Mouse (Mus musculus) embryo, embryonic 10.5 days (tissue): ENCODE measurements around the gene Ubl3.
A peak's percentile ranks its signal among the peaks of the same experiment; 100 is the strongest.

ENCODE experiments used
- DNase-seq: peaks from one replicate; pipeline ENCODE4 v3.0.0-alpha.2; 2015; ENCODE audit warnings: low spot score

The Ubl3 gene

GRCm38 (mm10) chr5:148552187-148553071, at the start of gene Ubl3:
Gene Ubl3, minus strand, starts transcription at chr5:148552789.
- peak; percentile 100 for DNase-seq

- peak; percentile 81 for DNase-seq
Observed at GRCm38 (mm10) chr5:148598376-148598775, 45.8 kb upstream of the Ubl3 start.

- DNase-seq, result no peak
Observed at GRCm38 (mm10) chr5:148596086-148596753, 43.6 kb upstream of the Ubl3 start.

DNA sequence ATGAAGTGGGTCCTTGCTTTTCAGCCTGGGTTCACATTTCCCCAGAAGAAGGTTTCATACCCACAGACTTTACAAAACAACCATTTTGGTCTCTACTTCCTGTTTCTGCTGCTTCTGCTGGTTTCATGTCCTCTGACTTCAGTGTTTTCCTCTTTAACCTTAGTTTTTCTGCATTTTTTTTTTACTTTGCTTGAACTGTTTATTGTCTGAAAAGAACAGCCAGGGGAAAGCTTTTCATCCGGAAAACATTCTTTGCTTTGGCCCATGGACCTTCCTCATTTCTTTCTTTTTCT, 42.8 kb upstream of the Ubl3 start:
- DNase-seq, result no peak

DNA sequence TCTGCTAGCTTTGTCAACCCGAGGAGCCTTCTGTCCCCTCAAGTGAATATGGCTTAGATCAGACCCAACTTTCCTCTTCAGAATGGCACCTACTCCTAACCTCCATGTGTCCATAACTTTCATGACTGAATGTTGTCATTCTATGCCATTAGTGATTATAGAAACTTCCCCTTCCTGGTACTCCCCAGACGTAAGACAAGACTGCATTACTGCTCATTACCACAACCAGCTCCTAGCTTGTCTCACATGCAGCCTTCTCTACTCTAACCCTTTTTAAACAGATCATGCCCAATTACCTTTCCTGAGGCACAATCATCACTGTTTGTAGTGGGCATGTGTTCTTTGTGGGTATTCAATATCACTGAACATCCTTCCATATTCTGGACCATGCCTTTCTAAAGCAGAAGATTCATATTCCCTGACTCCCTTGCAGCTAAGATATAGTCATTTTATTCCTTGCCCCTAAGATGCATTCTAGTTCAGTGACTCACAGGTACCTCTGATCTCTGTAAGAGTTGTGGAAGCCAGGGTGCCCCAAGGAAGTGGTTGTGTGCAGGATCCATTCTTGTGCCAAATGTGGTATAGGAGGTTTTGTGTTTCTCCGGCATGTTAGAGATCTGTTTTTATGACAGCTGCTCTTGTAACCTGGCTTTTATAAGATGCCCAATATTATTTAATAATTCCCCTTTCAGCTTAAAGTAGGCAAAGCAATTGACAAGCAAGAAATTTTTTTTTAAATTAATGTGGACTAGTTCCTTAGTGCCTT, 42.3 kb upstream of the Ubl3 start:
- no peak for DNase-seq

- DNase-seq, result peak; percentile 22
Observed at GRCm38 (mm10) chr5:148593607-148594006, 41.0 kb upstream of the Ubl3 start.

DNA sequence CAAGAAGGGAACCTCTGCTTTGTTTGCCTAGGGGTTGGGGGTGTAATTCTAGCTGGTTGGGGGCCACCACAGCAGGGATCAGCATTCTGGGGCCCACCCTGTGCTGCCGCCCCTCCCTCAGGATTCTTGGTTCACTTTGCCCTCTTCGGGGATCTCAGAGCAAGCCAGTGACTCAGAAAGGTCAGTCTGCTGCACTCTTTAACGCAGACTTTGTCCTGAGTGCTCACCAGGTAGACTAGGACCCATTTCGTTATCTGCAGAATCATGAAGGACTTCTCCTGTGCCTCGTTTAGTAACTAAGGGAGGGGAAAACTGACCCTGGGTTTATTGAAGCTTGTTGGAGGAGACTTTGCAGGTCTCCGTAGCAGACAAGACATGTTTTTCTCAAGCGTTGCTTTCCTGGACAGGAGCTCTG, 38.9 kb upstream of the Ubl3 start:
- no peak for DNase-seq

- peak; percentile 51 for DNase-seq
Observed at GRCm38 (mm10) chr5:148590603-148591447, 38.2 kb upstream of the Ubl3 start.

- no peak for DNase-seq
Observed at GRCm38 (mm10) chr5:148588987-148589386, 36.4 kb upstream of the Ubl3 start.

GRCm38 (mm10) chr5:148588142-148588650, 35.6 kb upstream of the Ubl3 start:
- DNase-seq, result peak; percentile 53

- no peak for DNase-seq
Observed at GRCm38 (mm10) chr5:148580388-148580985, 27.9 kb upstream of the Ubl3 start.

DNA sequence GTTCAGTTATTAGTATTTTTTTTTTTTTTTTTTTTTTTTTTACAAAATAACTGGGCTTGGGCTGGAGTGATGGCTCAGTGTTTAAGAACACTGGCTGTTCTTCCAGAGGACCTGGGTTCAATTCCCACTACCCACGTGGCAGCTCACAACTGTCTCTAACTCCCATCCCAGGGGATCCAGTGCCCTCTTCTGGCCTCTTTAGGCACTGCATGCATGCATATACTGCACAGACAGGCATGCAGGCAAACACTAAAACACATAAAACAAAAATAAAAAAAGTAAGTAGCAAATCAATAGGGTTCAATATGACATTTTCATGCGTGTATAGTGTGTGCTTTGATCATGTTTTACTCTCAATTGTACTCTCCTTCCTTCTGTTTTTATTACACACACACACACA, 26.6 kb upstream of the Ubl3 start:
- DNase-seq, result no peak

- DNase-seq, result no peak
Observed at GRCm38 (mm10) chr5:148578353-148578752, 25.8 kb upstream of the Ubl3 start.

DNA sequence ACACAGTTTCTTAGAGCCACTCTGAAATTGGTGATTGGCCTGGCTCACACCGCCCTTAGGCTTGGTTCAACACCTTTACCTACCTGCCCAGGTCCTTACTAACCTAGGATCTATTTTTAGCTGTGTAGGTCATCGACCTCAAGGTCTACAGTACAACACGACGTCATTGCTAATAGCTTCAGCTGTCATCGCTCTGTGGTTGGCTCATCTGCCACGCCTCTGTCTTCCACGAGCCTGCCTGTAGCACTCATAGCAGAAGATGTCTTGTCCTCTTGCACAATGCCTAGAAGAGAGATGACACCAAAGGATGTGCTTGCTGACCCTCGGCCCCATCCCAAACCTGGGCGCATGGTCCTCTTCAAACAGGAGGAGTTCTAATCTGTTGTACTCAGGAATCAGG, 24.7 kb upstream of the Ubl3 start:
- DNase-seq, result no peak

DNA sequence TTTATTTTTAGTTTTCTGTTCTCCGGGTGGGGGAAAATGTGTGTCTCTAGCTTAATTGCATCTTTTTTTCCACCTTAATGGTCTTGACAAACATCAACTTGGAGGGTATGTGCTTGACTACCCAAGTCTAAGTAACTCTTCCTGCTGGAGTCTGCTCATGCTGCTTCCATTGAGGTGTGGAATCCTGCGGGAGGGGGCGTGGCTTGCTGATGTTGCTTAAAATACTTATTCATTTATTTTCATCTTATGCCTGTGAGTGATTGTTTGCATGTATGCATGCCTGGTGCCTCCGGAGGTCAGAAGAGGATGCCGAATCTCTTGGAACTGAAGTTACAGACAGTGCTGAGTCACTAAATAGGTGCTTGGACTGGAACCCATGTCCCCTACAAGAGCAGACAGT, 22.6 kb upstream of the Ubl3 start:
- no peak for DNase-seq

DNA sequence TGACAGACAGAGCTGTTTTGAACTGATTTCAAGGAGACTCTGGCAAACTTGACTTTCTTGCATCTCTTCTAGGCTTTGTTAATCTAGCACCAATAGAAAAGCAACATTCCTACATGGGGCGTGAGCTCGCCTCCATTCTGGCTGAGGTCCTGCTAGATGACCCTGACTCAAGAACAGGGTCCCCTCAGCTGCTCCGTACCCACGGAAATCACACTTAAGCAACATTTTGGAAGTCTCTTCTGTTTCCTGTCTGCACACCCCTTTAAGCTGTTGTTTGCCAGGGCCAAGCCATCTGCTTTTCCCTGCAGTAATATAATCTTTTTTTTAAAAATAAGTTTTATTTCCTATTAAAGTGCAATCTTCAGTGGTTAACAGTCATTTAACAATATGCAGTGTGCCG, 20.1 kb upstream of the Ubl3 start:
- DNase-seq, result no peak

DNA sequence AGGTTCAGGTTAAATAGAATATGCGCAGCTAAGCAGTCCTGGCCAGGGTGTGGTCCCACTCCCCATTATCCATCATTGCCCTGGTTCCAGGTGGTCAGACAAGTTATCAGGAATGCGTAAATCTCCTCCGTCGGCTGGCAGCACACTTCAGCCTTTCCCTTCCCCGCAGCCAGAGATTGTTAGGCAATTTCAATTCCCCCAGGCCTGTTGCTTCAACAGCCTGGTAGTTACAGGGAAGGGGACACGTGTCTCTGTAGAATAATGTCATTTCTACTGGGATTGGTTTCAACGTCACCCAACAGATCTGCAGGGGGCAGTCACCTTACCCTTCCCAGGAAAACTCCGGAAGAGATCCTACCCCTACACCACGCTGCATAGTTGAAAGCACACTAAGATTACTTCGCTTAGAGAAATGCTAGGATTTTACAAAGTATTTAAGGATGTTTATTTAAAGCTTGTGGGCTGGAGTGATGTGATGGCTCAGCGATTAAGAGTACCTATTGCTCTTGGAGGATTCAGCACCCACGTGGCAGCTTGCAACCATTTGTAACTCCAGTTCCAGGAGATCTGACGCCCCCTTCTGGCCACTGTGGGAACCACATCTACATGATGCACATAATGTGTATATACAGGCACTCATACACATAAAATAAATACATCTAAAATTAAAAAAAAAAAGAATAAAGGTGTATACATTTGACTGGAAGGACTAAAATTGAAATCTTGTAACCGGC, 18.1 kb upstream of the Ubl3 start:
- no peak for DNase-seq

DNA sequence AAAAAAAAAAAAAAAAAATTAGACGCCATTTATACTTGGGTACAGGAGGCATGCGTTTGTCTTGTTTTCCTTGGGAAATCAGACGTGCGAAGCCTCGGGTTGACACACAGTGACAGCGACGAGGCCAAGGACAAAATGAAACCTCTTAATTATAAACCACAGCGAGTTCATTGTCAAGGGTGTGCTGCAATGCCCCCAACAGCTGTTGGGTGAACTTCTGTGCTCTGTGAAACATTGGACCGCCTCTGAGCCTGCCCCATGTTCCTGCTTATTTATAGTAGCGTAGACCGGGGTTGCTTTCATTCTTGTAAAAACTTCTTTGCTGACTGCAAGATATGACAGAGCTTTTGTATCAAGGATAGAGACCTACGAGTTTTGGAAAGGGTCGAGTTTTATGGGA, 16.9 kb upstream of the Ubl3 start:
- DNase-seq, result no peak

DNA sequence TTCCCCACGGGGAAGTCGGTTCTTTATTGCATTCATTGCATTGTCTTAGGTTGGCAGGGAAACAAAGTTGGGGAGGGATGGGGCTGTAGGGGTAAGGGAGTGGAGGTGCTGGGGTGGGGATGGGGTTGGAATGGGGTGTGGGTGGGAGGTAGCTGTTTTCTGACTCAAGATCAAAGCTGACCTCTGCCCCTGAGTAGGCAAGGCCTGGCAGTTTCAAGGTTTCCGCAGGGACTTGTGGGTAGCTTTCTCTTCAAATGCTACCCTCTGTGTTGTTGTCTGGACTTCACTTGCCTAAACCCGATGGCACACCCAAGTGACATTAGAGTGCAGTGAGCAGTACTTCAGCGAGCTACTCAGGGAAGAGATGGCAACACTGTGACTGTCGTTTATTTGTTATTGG, 13.0 kb upstream of the Ubl3 start:
- DNase-seq, result no peak

- DNase-seq, result no peak
Observed at GRCm38 (mm10) chr5:148564073-148564472, 11.5 kb upstream of the Ubl3 start.

GRCm38 (mm10) chr5:148563281-148563680, 10.7 kb upstream of the Ubl3 start:
- no peak for DNase-seq
